Mouse (Mus musculus): ENCODE measurements at regions not wholly inside any gene's neighbourhood (a gene's known extent, or its start where the extent isn't known, plus 50 kb on each side); places are given as distances from the start of the nearest gene placed in this dataset.

DNA sequence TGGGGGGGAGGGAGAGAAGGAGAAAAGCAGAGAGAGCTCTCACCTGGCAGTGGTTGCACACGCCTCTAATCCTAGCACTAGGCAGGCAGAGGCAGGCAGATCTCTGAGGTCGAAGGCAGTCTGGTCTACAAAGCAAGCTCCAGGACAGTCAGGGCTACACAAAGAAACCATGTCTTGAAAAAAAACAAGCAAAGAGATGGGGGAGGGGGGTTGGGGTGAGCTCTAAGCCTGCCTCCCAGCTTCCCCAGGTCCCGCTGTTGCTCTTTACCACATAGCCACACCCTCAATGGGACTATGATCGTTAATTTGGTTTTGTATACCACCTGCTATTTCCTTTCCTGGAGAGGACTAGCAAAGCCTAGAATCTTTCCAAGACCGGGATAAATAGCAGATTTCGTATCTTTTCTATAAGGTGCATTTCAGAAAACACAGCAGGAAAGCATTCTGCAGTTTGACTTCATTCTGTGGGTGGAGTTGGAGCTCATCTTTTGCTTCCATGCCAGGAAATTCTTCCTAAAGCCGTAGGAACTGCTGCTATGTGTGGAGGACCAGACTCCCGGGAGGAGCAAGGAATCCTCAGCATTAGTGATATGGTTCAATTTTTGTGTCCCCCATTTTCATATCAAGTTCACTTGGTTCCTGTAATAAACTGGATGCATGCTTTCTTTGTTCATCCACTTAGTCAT, 52.7 kb upstream of the Rgma start:
- H3K27me3 ChIP-seq (ENCODE audit: control insufficient read depth, insufficient read depth, low read length): no peaks in the 10 kb centered on the region
- H3K27ac ChIP-seq (ENCODE audit: low read length): no peak overlapping the region
- H3K9me3 ChIP-seq (replicated peaks; ENCODE audit: control insufficient read depth, low read length): no peaks in the 10 kb centered on the region
- no peak overlapping the region for H3K9ac ChIP-seq (ENCODE audit: low read length)
- H3K36me3 ChIP-seq (ENCODE audit: control insufficient read depth, insufficient read depth, low read length): no peaks in the 10 kb centered on the region
- no peak for ATAC-seq (ENCODE audit: insufficient read depth, low FRiP score)
- 78% methylated on average over 8 of the region's 8 CpGs for WGBS
- no peak overlapping the region for H3K4me3 ChIP-seq (replicated peaks; ENCODE audit: low read length)
- H3K4me2 ChIP-seq (ENCODE audit: low read depth, low read length): no peak overlapping the region
- H3K4me1 ChIP-seq (ENCODE audit: control insufficient read depth, insufficient read depth, low read length): peaks cover 16% of the 10 kb centered on the region

DNA sequence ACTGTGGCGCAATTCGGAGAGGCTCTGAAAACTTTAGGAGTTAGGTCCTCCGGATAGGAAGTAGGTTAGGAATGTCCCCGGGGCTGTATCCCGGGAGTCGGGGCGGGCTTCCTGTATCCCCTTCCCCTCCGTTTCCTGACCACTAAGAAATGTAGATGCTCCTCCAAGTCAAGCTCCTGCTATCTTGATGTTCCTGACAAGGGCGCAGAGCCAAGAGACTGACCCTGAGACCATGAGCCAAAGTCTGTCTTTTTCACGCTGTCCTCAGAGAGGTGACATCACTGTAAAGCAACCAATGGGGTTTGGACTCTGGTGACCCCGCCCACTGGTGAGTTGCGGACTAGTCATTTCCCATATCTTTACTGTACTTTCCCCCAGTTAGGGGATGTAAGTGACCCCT, 51.8 kb upstream of the Rgma start:
- H3K27ac ChIP-seq (ENCODE audit: low read length): no peak overlapping the region
- H3K36me3 ChIP-seq (ENCODE audit: control insufficient read depth, insufficient read depth, low read length): no peaks in the 10 kb centered on the region
- H3K4me3 ChIP-seq (replicated peaks; ENCODE audit: low read length): peak overlapping the region; percentile 2
- 35% methylated on average over 12 of the region's 12 CpGs for WGBS
- H3K9ac ChIP-seq (ENCODE audit: low read length): peak overlapping the region; percentile 36; the same call in 1 of the 2 replicates
- peak overlapping the region; percentile 34 for H3K4me2 ChIP-seq (ENCODE audit: low read depth, low read length)
- no peaks in the 10 kb centered on the region for H3K27me3 ChIP-seq (ENCODE audit: control insufficient read depth, insufficient read depth, low read length)
- no peak for ATAC-seq (ENCODE audit: insufficient read depth, low FRiP score)
- H3K9me3 ChIP-seq (replicated peaks; ENCODE audit: control insufficient read depth, low read length): no peaks in the 10 kb centered on the region
- H3K4me1 ChIP-seq (ENCODE audit: control insufficient read depth, insufficient read depth, low read length): peaks cover 25% of the 10 kb centered on the region

DNA sequence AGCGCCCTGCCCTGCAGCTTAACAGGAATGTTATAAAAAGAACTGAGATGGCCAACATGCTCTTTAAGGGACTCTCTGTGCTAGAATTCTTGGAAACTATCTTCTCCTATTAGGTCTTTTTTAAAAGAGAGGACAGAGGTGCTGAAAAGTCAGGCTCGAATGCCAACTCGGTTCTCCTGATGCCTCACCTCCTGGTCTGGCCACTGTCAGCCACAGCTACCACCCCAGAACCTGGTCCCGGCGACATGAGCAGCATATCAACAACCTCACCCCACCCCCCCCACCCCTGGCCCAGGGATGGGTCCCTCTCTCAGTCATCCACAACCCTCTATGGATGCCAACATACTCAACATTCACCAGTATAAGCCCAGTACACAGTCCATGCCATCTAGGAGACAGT, 49.8 kb upstream of the Rgma start:
- WGBS: 94% methylated on average over 5 of the region's 5 CpGs
- Histone ChIP-seq H3K9ac (ENCODE audit: low read length) (no peak overlapping the region), H3K27me3 (ENCODE audit: control insufficient read depth, insufficient read depth, low read length) (no peaks in the 10 kb centered on the region), H3K4me3 (replicated peaks; ENCODE audit: low read length) (no peak overlapping the region), H3K4me1 (ENCODE audit: control insufficient read depth, insufficient read depth, low read length) (peaks cover 40% of the 10 kb centered on the region), H3K27ac (ENCODE audit: low read length) (no peak overlapping the region), H3K36me3 (ENCODE audit: control insufficient read depth, insufficient read depth, low read length) (no peaks in the 10 kb centered on the region), H3K4me2 (ENCODE audit: low read depth, low read length) (no peak overlapping the region), H3K9me3 (replicated peaks; ENCODE audit: control insufficient read depth, low read length) (no peaks in the 10 kb centered on the region)
- no peak for ATAC-seq (ENCODE audit: insufficient read depth, low FRiP score)
